Mouse (Mus musculus) liver, adult 2 months (tissue): ENCODE data around the gene Btbd7.

ENCODE experiments used
- CTCF ChIP-seq: fragments of 200-500 bp; IDR thresholded peaks from 2 replicates; pipeline ENCODE4 v1.5.1; 2011; ENCODE audit warnings: low read depth, low read length, control low read depth
- POLR2A ChIP-seq: fragments of 200-500 bp; IDR thresholded peaks from 2 replicates; pipeline ENCODE4 v1.6.1; 2011; ENCODE audit warnings: low read length, control low read depth; ENCODE audit not compliant: insufficient read depth; ENCODE audit errors: extremely low read depth

GRCm38 (mm10) chr12:102739096-102739495, 139.2 kb downstream of the Btbd7 start:
- no peak for TF ChIP-seq CTCF
- TF ChIP-seq POLR2A, result no peak
